Mouse (Mus musculus): ENCODE measurements around the gene Gm20708. TPM values are rescaled to one million over a fixed set of nuclear protein-coding genes. Genes with fewer than 3 reads are reported as not detected.

Gene Gm20708
- polyA plus RNA-seq, 1 experiment, result not detected

- H3K4me3 ChIP-seq (replicated peaks), result no peak overlapping the region
- H3K9me3 ChIP-seq, result no peaks in the 10 kb centered on the region
- H3K27me3 ChIP-seq (replicated peaks), result no peaks in the 10 kb centered on the region
- H3K4me1 ChIP-seq, result peaks cover 66% of the 10 kb centered on the region
- TF ChIP-seq FLI1 (IDR thresholded peaks at IDR 0.05; ENCODE audit: low read length), result no peak
- TF ChIP-seq GATA1 (IDR thresholded peaks at IDR 0.05; ENCODE audit: borderline replicate concordance, low read length), result no peak
- peaks cover 100% of the 10 kb centered on the region for H3K36me3 ChIP-seq (replicated peaks; ENCODE audit: low read length)
Observed at GRCm38 (mm10) chr11:117770407-117770806, 39.1 kb upstream of the Gm20708 start.

- no peak overlapping the region for H3K4me3 ChIP-seq (replicated peaks)
- H3K36me3 ChIP-seq (replicated peaks; ENCODE audit: low read length), result peaks cover 100% of the 10 kb centered on the region
- H3K27me3 ChIP-seq (replicated peaks), result no peaks in the 10 kb centered on the region
- TF ChIP-seq GATA1 (IDR thresholded peaks at IDR 0.05; ENCODE audit: borderline replicate concordance, low read length) (no peak), FLI1 (IDR thresholded peaks at IDR 0.05; ENCODE audit: low read length) (no peak)
- H3K9me3 ChIP-seq, result no peaks in the 10 kb centered on the region
- peaks cover 81% of the 10 kb centered on the region for H3K4me1 ChIP-seq
Observed at GRCm38 (mm10) chr11:117772352-117772751, 37.1 kb upstream of the Gm20708 start.

- peaks cover 90% of the 10 kb centered on the region for H3K4me1 ChIP-seq
- peak overlapping the region; percentile 65 for H3K4me3 ChIP-seq (replicated peaks)
- H3K27me3 ChIP-seq (replicated peaks), result no peaks in the 10 kb centered on the region
- peaks cover 91% of the 10 kb centered on the region for H3K36me3 ChIP-seq (replicated peaks; ENCODE audit: low read length)
- no peaks in the 10 kb centered on the region for H3K9me3 ChIP-seq
- TF ChIP-seq GATA1 (IDR thresholded peaks at IDR 0.05; ENCODE audit: borderline replicate concordance, low read length), result no peak
- TF ChIP-seq FLI1 (IDR thresholded peaks at IDR 0.05; ENCODE audit: low read length), result no peak
Observed at GRCm38 (mm10) chr11:117774925-117775324, 34.5 kb upstream of the Gm20708 start.

GRCm38 (mm10) chr11:117775540-117775939 lies 33.9 kb upstream of the Gm20708 start:
- Histone ChIP-seq H3K27me3 (replicated peaks) (no peaks in the 10 kb centered on the region), H3K36me3 (replicated peaks; ENCODE audit: low read length) (peaks cover 85% of the 10 kb centered on the region), H3K4me3 (replicated peaks) (peak overlapping the region; percentile 33), H3K4me1 (peaks cover 89% of the 10 kb centered on the region), H3K9me3 (no peaks in the 10 kb centered on the region)
- TF ChIP-seq FLI1 (IDR thresholded peaks at IDR 0.05; ENCODE audit: low read length) (no peak), GATA1 (IDR thresholded peaks at IDR 0.05; ENCODE audit: borderline replicate concordance, low read length) (no peak)

- TF ChIP-seq FLI1 (IDR thresholded peaks at IDR 0.05; ENCODE audit: low read length) (no peak), GATA1 (IDR thresholded peaks at IDR 0.05; ENCODE audit: borderline replicate concordance, low read length) (no peak)
- no peak overlapping the region for H3K4me3 ChIP-seq (replicated peaks)
- no peaks in the 10 kb centered on the region for H3K27me3 ChIP-seq (replicated peaks)
- peaks cover 93% of the 10 kb centered on the region for H3K4me1 ChIP-seq
- H3K36me3 ChIP-seq (replicated peaks; ENCODE audit: low read length), result peaks cover 78% of the 10 kb centered on the region
- no peaks in the 10 kb centered on the region for H3K9me3 ChIP-seq
Observed at GRCm38 (mm10) chr11:117776085-117776792, 33.2 kb upstream of the Gm20708 start.

- Histone ChIP-seq H3K27me3 (replicated peaks) (no peaks in the 10 kb centered on the region), H3K4me3 (replicated peaks) (peak overlapping the region; percentile 53), H3K36me3 (replicated peaks; ENCODE audit: low read length) (peaks cover 70% of the 10 kb centered on the region), H3K4me1 (peaks cover 96% of the 10 kb centered on the region), H3K9me3 (no peaks in the 10 kb centered on the region)
- TF ChIP-seq FLI1 (IDR thresholded peaks at IDR 0.05; ENCODE audit: low read length), result no peak
- no peak for TF ChIP-seq GATA1 (IDR thresholded peaks at IDR 0.05; ENCODE audit: borderline replicate concordance, low read length)
Observed at GRCm38 (mm10) chr11:117777111-117777510, 32.4 kb upstream of the Gm20708 start.

GRCm38 (mm10) chr11:117778031-117778430 lies 31.4 kb upstream of the Gm20708 start:
- Histone ChIP-seq H3K4me1 (peaks cover 97% of the 10 kb centered on the region), H3K36me3 (replicated peaks; ENCODE audit: low read length) (peaks cover 60% of the 10 kb centered on the region), H3K9me3 (no peaks in the 10 kb centered on the region), H3K27me3 (replicated peaks) (no peaks in the 10 kb centered on the region), H3K4me3 (replicated peaks) (peak overlapping the region; percentile 97)
- TF ChIP-seq FLI1 (IDR thresholded peaks at IDR 0.05; ENCODE audit: low read length) (no peak), GATA1 (IDR thresholded peaks at IDR 0.05; ENCODE audit: borderline replicate concordance, low read length) (no peak)

- H3K36me3 ChIP-seq (replicated peaks; ENCODE audit: low read length), result peaks cover 58% of the 10 kb centered on the region
- no peaks in the 10 kb centered on the region for H3K27me3 ChIP-seq (replicated peaks)
- H3K9me3 ChIP-seq, result no peaks in the 10 kb centered on the region
- peaks cover 97% of the 10 kb centered on the region for H3K4me1 ChIP-seq
- TF ChIP-seq GATA1 (IDR thresholded peaks at IDR 0.05; ENCODE audit: borderline replicate concordance, low read length), result no peak
- peak overlapping the region; percentile 97 for H3K4me3 ChIP-seq (replicated peaks)
Observed at GRCm38 (mm10) chr11:117778851-117779433, 30.5 kb upstream of the Gm20708 start.

- H3K9me3 ChIP-seq, result no peaks in the 10 kb centered on the region
- peaks cover 97% of the 10 kb centered on the region for H3K4me1 ChIP-seq
- TF ChIP-seq GATA1 (IDR thresholded peaks at IDR 0.05; ENCODE audit: borderline replicate concordance, low read length), result no peak
- TF ChIP-seq FLI1 (IDR thresholded peaks at IDR 0.05; ENCODE audit: low read length), result no peak
- H3K36me3 ChIP-seq (replicated peaks; ENCODE audit: low read length), result peaks cover 58% of the 10 kb centered on the region
- H3K27me3 ChIP-seq (replicated peaks), result no peaks in the 10 kb centered on the region
- peak overlapping the region; percentile 97 for H3K4me3 ChIP-seq (replicated peaks)
Observed at GRCm38 (mm10) chr11:117779434-117780198, 29.9 kb upstream of the Gm20708 start.

- Histone ChIP-seq H3K4me1 (peaks cover 97% of the 10 kb centered on the region), H3K27me3 (replicated peaks) (no peaks in the 10 kb centered on the region), H3K36me3 (replicated peaks; ENCODE audit: low read length) (peaks cover 58% of the 10 kb centered on the region), H3K9me3 (no peaks in the 10 kb centered on the region), H3K4me3 (replicated peaks) (peak overlapping the region; percentile 97)
- TF ChIP-seq FLI1 (IDR thresholded peaks at IDR 0.05; ENCODE audit: low read length) (no peak), GATA1 (IDR thresholded peaks at IDR 0.05; ENCODE audit: borderline replicate concordance, low read length) (no peak)
Observed at GRCm38 (mm10) chr11:117780199-117780515, 29.3 kb upstream of the Gm20708 start.
